Mouse (Mus musculus) kidney, postnatal 14 days (tissue): ENCODE measurements around the gene Mrm1.
"Not testable (repeated sequence)": the region's sequence is repeated elsewhere in the genome, so short reads cannot be mapped to it uniquely, and the experiment has no call there.

Source experiments
- DNase-seq: peaks from one replicate; pipeline ENCODE4 v3.0.0; 2022; ENCODE audit warnings: mixed read lengths

The Mrm1 gene

GRCm38 (mm10) chr11:84818961-84819692, at the start of gene Mrm1:
Gene Mrm1 (minus strand): TSS chr11:84819515.
- peak; percentile 95 for DNase-seq

DNA sequence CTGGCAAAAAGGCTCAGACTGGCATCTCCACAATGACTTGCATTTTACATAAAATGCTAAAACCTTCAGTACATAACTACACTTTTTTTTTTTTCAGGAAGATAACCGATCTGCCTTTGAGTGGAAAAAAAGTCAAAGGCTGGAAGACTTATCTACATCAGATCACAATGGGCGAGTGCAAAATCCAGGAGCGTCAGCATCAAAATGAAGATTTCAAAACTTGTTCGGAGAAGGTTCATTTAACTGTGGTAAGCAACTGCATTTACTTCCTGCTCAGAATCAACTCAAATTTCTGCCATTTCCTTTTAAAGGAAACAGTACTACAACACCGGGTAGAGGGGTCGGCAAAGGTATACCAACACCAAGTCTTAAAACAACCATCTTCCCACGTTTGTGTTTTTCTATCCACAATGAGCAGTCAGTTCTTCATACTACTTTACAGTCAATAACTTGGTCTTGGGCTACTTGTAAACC, 49.5 kb upstream of the Mrm1 start:
- DNase-seq = no peak

- no peak for DNase-seq
Observed at GRCm38 (mm10) chr11:84867586-84867985, 48.3 kb upstream of the Mrm1 start.

DNA sequence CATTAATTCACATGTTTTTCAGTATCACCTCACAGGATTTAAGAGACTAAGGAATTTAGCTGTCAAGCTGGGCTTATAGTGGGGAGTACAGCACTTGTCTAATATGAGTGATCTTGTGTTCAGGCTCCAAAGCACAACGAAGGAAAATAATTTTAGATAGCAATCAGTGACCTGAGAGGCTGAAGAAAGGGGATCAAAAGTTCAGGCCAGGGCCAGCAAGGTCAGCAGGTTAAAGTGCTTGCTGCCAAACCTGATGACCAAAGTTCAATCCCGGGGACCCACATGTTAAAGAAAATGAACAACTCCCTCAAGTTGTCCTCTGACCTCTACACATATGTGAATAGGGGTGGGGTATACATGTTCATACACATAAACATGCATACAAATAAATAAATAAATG, 46.0 kb upstream of the Mrm1 start:
- DNase-seq = peak; percentile 27

GRCm38 (mm10) chr11:84855285-84855684, 36.0 kb upstream of the Mrm1 start:
- no peak for DNase-seq

DNA sequence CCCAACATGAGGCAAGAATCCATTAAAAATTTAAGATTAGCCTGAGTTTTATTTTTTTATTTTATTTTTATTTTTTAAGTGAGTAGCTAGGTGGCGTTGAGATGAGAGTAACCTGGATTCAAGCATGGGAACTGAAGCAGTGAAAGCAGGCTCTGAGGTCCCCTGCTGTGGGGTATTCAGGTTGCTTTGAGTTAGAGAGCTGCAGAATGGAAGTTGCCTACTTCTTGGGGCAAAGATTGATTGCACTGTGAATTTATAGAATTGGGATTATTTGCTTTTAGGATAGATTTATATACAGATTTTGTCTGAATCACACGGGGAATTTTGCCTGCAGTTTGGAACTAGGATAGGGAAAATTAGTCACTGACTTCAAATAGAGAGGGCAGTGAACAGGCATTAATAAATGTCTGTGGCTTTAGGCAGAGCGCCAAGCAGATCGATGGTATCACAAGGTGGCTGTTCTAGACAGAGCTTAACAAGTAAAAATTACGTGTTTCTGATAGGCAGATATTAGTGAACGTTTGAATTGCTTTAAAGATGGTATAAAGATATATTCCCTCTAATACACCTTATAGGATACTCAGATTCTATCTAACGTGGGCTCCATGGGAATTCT, 28.3 kb upstream of the Mrm1 start:
- DNase-seq = no peak

DNA sequence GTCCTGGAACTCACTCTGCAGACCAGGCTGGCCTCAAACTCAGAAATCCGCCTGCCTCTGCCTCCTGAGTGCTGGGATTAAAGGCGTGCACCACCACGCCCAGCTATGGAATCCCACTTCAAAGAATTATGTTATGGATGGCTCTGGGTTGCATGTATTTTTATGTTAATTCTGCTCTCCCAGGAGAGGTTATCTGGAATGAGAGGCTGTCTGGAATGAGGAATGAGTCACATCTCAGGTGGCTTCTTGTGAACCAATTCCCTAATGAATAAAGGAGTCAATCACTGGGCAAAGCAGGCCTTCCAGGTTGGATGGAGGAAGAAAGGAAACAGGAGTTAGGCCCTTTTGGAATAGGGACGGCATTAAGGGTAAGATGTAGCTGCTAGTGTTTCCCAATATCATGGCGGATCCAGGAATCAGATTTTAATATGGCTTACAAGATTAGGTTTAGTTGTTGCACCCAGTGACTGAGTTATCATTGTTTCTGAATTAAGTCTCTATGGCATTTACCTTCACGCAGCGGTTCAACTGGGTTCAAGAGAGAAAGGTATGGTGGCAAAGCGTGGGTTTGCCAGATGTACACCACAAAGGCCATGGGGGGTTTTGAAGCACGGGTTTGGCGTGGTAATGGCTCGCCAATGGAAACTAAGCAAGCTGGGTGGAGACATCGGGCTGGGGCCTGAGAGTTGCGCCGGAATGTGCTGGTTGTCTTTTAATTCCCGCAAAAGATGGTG, 27.6 kb upstream of the Mrm1 start:
- DNase-seq = no peak

- DNase-seq = no peak
Observed at GRCm38 (mm10) chr11:84839330-84839729, 20.0 kb upstream of the Mrm1 start.

DNA sequence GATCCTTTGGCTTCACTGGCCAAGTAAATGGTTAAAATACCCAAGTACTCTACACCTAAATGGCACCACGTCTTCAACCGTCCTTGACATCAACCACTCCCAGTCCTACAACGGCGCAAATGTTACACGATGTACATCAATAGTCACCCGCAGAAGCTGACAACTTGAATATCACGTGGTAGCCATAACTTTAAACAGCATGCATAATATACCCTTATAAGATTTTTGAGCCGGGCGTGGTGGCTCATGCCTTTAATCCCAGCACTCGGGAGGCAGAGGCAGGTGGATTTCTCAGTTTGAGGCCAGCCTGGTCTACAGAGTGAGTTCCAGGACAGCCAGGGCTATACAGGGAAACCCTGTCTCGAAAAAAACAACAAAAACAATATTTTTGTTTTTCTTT, 10.2 kb upstream of the Mrm1 start:
- DNase-seq = not testable (repeated sequence)

- DNase-seq = peak; percentile 96
Observed at GRCm38 (mm10) chr11:84828516-84829399, 9.4 kb upstream of the Mrm1 start, which contains the start of gene Dhrs11. Gene Dhrs11 (minus strand): TSS chr11:84828994.

GRCm38 (mm10) chr11:84827901-84828503, 8.7 kb upstream of the Mrm1 start:
- DNase-seq = no peak

GRCm38 (mm10) chr11:84827492-84827891, 8.2 kb upstream of the Mrm1 start:
- no peak for DNase-seq

- peak; percentile 75 for DNase-seq
Observed at GRCm38 (mm10) chr11:84826185-84826584, 6.9 kb upstream of the Mrm1 start.

DNA sequence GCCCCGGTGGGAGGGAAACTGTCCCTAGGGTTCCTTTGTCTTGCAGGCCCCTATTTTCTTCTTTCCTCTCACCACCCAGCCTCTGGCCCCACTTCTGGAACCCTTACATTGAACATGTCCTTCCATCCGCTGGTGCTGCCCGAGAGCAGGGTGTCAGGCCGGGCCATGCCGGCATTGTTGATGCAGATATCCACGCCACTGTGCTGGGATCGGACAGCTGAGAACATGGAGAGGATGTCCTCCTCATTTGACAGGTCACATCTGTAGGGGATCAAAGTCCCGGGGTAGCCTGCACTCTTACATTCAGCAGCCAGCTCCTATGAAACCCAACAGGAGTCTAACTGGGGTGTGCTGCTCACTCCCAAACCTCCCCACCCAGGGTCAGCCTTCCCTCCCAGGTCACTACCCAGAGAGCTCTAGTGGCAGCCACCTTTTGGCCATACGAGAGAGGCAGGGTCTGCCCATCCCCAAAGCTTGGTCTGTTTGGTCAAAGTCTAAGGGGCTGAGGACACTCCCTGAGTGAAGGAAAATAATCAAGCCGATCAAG, 6.0 kb upstream of the Mrm1 start:
- no peak for DNase-seq

DNA sequence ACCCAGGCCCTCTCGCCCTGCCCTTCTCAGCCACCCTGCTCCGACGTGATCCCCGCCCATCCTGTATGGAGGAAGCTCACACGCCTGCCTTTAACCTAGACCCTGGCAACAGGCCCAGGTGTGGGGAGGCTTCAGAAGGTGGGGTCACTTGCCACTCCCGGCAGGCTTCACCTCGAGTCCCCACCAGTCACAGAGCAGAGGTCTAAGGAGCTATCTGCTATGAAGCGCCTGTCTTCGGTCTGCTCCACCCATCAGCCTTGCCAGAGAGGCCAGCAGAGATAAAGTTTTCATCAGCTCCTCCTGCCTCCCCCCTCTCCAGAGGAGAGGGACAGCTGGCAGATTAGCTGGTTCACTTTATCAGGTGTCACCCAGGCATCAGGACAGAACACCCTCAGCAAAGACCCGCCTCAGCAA, 4.2 kb upstream of the Mrm1 start:
- DNase-seq = no peak

DNA sequence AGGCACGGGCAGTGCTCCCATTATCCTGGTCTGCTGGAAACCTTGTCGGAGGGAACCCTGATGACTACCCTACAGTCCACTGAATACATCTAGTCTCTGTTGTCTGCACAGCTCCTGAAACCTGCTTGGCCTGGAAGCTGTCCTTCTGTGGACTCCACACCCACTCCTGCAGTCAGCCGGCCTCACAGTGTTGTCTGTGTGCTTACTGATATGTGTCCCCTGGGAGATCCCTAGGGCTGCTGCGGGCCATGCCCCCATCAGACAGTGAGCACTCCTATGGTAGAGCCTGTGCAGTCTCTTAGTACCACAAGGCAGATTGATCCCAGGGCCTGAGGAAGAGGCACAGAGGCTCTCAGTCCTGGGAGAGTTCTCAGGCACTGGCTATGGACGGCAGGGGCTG, 3.2 kb upstream of the Mrm1 start:
- DNase-seq = no peak

- DNase-seq = no peak
Observed at GRCm38 (mm10) chr11:84821131-84821770, 1.9 kb upstream of the Mrm1 start.

DNA sequence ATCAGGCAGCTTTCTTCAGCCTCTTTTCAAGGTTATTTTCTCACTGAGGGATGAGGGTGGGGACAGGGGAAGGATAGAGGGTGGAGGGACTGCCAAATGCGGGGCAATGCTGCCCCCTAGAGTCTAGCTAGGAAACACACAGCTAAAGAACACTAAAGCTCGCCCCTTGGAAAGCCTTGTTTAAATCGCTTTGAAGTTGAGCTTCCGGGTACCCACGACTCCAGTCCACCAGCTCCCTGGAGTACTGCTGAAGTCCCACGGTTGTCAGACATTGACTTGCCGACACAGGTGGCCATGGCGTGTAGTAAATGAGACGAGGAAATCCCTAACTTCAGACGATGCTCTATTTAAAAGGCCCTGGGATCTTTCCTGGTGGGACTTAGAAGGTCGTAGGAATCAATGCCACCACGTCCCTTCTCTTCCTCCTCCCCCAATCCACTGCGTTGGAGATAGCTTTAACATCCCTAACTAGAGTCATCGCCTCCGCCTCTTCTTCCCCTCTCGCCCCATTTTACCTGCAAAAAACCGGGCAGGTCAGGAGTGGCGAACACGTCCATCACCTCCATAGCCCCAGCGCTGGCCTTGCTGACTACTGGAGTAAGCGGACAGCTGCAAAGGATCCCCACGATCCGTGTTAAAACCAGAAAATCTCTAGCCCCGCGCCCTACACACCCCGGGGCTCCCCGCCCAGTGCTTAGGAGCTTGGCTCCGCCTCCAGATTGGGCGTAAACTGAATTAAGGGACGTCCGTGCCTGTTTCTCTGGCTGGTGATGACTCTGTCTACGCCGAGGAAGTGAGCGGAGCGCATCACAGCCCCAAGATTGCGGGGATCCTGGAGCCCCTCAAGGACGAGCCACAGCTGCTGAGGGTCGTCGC, 992 bp downstream of the Mrm1 start:
- DNase-seq = peak; percentile 84

DNA sequence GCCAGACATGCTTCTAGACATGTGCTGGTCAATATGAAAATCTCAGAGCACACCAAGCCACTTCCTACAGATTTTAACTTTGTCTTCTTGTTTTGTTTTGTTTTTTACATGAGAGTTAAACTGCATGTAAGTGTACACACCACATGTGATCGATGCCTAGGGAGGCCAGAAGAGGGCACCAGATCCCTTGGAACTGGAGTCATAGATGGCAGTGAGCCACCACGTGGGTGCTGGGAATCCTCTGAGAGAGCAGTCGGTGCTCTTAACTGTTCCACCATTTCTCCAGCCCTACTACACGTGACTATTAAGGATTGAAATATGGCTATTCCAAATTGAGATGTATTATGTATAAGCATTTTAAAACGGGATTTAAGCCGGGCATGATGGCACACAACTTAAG, 2.0 kb downstream of the Mrm1 start:
- no peak for DNase-seq
